Mouse (Mus musculus) limb, embryonic 11.5 days (tissue): ENCODE data around the gene Mapk8. TPM values are rescaled to one million over a fixed set of nuclear protein-coding genes. Genes with fewer than 3 reads are reported as not detected.

Source experiments
- ATAC-seq: fragments of 200-750 bp; cut with Nextera tagmentation; 2 replicates; pipeline ENCODE4 v1.8.0; 2017; ENCODE audit warnings: low read depth; ENCODE audit not compliant: insufficient number of reproducible peaks, low FRiP score, low TSS enrichment
- DNase-seq: peaks from one replicate; pipeline ENCODE4 v3.0.0-alpha.2; 2015; ENCODE audit warnings: low spot score
- H3K27ac ChIP-seq: fragments of 300-500 bp; sonication (generic); replicated peaks from 2 replicates; pipeline ENCODE4 v1.5.1; 2014; ENCODE audit warnings: low read depth, mild to moderate bottlenecking, low read length
- H3K27me3 ChIP-seq: fragments of 300-500 bp; sonication (generic); 2 replicates; pipeline ENCODE4 v1.6.1; 2014; ENCODE audit warnings: mild to moderate bottlenecking, low read length, mixed read lengths; ENCODE audit not compliant: control insufficient read depth, insufficient read depth
- H3K36me3 ChIP-seq: fragments of 300-500 bp; sonication (generic); 2 replicates; pipeline ENCODE4 v1.6.1; 2014; ENCODE audit warnings: mild to moderate bottlenecking, low read length, moderate library complexity, mixed read lengths; ENCODE audit not compliant: control insufficient read depth, insufficient read depth
- H3K4me1 ChIP-seq: fragments of 300-500 bp; sonication (generic); 2 replicates; pipeline ENCODE4 v1.6.1; 2014; ENCODE audit warnings: low read length, mixed read lengths; ENCODE audit not compliant: control insufficient read depth, insufficient read depth
- H3K4me2 ChIP-seq: fragments of 300-500 bp; sonication (generic); 2 replicates; pipeline ENCODE4 v1.6.1; 2014; ENCODE audit warnings: low read depth, mild to moderate bottlenecking, moderate library complexity; ENCODE audit not compliant: severe bottlenecking
- H3K4me3 ChIP-seq: fragments of 300-500 bp; sonication (generic); 2 replicates; pipeline ENCODE4 v1.5.1; 2014; ENCODE audit warnings: low read depth, low read length
- H3K9ac ChIP-seq: fragments of 300-500 bp; sonication (generic); 2 replicates; pipeline ENCODE4 v1.6.1; 2014; ENCODE audit warnings: mild to moderate bottlenecking, low read length
- H3K9me3 ChIP-seq: fragments of 300-500 bp; sonication (generic); 2 replicates; pipeline ENCODE4 v1.6.1; 2016; ENCODE audit warnings: low read length; ENCODE audit not compliant: control insufficient read depth
- WGBS: fragments of 180-500 bp; shearing (Covaris S2); extraction: QIAGEN DNeasy Blood & Tissue Kit; methylation state at CpG from one replicate; pipeline ENCODE4 v1.1.7; 2014; 5-methylcytosine and 5-hydroxymethylcytosine counted together
- polyA plus RNA-seq: library from polyadenylated mRNA; unstranded; fragments of >200 nt; fragmentation: Nextera tagmentation; extraction: Ambion mirVana; gene quantifications from 2 replicates; pipeline ENCODE4 v1.2.1, GENCODE M21; 2014

Gene Mapk8
- polyA plus RNA-seq, 1 experiment from 2014 or later = 21.2 TPM

DNA sequence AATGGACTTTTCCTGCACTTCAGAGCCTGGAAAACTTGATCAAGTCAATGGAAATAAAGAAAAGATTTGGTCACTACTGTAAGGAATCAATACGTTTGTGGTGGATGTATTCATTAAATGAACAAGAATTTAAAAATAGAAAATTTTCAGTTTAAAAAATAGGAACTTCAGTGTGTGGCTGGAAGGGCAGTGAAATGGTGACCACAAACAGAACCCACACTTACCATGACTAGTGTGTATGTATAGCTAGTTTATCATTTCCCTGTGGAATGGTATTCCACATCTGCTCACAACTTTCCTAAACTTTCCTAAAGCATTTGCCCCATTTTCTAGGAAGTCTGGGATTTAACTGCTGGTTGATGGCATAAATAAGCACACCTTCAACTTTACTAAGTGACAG, 24.0 kb downstream of the Mapk8 start:
- ATAC-seq = no peak
- H3K27ac ChIP-seq = no peak overlapping the region
- WGBS = 89% methylated on average over 1 of the region's 1 CpGs
- H3K4me1 ChIP-seq = no peaks in the 10 kb centered on the region
- H3K27me3 ChIP-seq = no peaks in the 10 kb centered on the region
- no peaks in the 10 kb centered on the region for H3K9me3 ChIP-seq
- no peak overlapping the region for H3K4me3 ChIP-seq
- no peak overlapping the region for H3K9ac ChIP-seq
- DNase-seq = no peak
- H3K4me2 ChIP-seq = no peak overlapping the region
- H3K36me3 ChIP-seq = no peaks in the 10 kb centered on the region

DNA sequence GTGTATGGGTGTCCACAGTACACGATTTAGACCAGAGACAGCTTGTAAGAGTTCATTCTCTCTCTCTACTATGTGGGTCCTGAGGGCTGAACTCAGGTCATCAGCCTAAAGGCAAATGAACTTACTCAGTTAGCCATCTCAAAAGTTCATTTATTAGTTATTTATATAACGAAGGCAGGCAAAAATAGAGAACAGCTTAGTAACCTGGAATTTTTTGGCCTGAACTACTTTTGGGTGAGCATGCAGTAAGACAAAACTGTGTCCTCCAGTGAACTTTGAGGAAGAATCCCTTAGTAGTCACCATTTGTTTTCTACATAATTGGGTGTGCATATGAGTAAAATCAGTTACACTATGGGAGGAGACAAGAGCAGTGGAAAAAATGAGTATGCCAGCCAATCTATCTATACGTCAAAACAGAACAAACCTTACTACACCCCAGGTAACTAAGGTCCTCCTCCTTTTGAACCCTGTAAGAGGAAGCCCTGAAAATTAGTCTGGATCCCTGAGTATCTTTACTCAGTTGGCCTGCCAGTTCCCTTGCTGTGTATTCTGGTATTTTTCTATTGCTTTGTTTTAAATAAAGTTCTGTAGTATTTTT, 28.5 kb downstream of the Mapk8 start:
- no peak overlapping the region for H3K4me2 ChIP-seq
- H3K27ac ChIP-seq = no peak overlapping the region
- no peaks in the 10 kb centered on the region for H3K36me3 ChIP-seq
- H3K4me3 ChIP-seq = no peak overlapping the region
- no peaks in the 10 kb centered on the region for H3K9me3 ChIP-seq
- H3K9ac ChIP-seq = no peak overlapping the region
- DNase-seq = no peak
- ATAC-seq = no peak
- WGBS = 90% methylated on average over 3 of the region's 3 CpGs
- H3K4me1 ChIP-seq = no peaks in the 10 kb centered on the region
- H3K27me3 ChIP-seq = no peaks in the 10 kb centered on the region

DNA sequence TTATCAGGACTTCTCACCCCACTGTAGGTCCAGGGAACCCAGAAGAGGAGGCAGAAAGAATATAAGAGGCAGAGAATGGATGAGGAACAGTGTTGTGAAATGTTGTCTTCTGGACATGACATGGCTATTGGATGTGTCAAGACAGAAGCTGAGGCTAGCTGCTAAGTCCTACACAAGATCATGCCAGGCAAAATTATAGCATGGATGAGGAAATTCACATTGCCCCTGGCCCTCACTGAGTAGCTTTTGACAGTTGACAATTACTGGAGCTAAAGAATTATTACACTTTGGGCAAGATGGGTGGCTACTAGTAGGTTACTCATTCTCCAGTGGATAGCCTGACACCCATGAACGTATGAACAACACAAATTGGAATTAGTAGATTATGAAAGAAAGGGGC, 31.2 kb downstream of the Mapk8 start:
- 90% methylated on average over 1 of the region's 1 CpGs for WGBS
- Histone ChIP-seq H3K4me3 (no peak overlapping the region), H3K27me3 (no peaks in the 10 kb centered on the region), H3K4me1 (no peaks in the 10 kb centered on the region), H3K36me3 (no peaks in the 10 kb centered on the region), H3K27ac (no peak overlapping the region), H3K4me2 (no peak overlapping the region), H3K9me3 (no peaks in the 10 kb centered on the region), H3K9ac (no peak overlapping the region)
- ATAC-seq (no peak), DNase-seq (no peak)

DNA sequence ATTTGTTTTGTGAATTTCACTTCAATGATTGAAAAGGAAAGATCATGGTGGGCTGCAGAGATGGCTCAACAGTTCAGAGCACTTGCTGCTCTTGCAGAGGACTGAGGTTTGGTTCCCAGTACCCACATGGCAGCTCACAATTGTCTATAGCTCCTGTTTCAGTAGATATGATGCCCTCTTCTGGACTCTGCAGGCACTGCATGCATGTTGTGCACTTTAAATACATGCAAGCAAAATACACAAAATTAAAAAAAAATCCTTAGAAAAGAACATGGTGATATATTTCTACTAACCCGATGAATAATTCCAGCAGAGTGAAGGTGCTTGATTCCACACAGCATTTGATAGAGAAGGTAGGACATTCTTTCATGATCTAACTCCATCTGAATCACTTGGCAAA, 44.6 kb downstream of the Mapk8 start:
- ATAC-seq = no peak
- WGBS = 100% methylated on average over 1 of the region's 1 CpGs

DNA sequence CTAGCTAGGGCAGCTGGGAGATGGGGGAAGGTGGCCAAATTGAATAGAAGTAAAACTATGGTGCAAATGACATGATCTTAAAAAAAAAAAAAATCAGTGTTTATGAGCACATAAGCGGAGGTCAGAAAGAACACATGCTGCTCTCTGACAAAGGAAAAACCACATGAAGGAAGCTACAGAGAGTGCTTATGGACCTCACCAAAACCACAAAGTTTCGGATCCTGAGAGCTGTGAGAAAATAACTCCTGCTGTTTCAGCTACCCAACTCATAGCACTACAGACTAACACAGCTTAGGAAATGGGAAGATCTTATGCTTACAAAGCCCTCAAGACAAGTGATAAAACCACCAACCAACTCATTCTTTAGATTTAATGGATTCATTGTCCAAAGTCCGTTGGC, 46.9 kb downstream of the Mapk8 start:
- DNase-seq (no peak), ATAC-seq (no peak)
- H3K4me2 ChIP-seq = no peak overlapping the region
- no peaks in the 10 kb centered on the region for H3K27me3 ChIP-seq
- H3K9me3 ChIP-seq = no peaks in the 10 kb centered on the region
- WGBS = 89% methylated on average over 3 of the region's 3 CpGs
- no peak overlapping the region for H3K9ac ChIP-seq
- H3K4me3 ChIP-seq = no peak overlapping the region
- peaks cover 6% of the 10 kb centered on the region for H3K36me3 ChIP-seq
- H3K4me1 ChIP-seq = no peaks in the 10 kb centered on the region
- no peak overlapping the region for H3K27ac ChIP-seq

More for the DNA sequence above, 44.6 kb downstream of the Mapk8 start:
- no peak overlapping the region for H3K4me3 ChIP-seq
- no peak overlapping the region for H3K4me2 ChIP-seq
- DNase-seq = no peak
- H3K4me1 ChIP-seq = no peaks in the 10 kb centered on the region
- H3K27me3 ChIP-seq = no peaks in the 10 kb centered on the region
- H3K36me3 ChIP-seq = peaks cover 6% of the 10 kb centered on the region
- no peaks in the 10 kb centered on the region for H3K9me3 ChIP-seq
- H3K9ac ChIP-seq = no peak overlapping the region
- no peak overlapping the region for H3K27ac ChIP-seq

DNA sequence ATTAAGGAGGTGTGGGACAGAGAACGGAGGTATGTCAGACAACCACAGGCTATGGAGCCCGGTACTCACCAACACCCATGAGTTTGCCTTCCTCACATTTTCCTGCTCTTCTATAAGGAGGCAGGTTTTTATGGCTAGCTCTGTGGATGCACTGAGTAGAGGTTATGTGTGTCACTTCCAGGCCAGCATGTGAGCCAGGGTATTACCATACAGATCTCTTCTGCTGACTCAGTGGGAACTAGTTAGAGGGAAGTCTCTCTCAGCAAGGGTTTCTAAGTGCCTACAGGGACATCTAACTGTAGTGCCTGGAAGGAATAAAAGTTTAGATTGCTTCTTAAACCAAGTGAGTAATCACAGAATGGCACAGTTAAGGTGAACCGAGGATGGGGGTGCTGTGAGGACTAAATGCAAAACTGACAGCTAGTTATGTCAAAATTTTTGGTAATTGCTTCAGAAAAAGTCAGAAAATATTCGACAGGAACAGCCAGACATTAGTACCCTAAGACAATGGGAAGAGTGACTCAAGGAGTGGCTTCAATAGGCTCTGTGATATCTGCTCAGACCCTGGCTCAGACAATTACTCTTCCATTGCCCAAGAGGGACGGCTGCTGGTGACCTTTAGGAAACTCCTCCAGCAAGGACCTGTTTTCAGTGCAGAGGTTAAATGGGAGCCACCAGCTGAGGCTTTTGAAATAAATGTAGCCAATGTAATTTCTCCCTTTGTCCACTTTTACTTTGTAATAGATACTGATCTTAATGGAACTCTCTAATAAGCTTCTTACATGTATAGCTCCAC, 48.7 kb downstream of the Mapk8 start:
- H3K4me2 ChIP-seq = no peak overlapping the region
- WGBS = 89% methylated on average over 5 of the region's 5 CpGs
- no peak for DNase-seq

DNA sequence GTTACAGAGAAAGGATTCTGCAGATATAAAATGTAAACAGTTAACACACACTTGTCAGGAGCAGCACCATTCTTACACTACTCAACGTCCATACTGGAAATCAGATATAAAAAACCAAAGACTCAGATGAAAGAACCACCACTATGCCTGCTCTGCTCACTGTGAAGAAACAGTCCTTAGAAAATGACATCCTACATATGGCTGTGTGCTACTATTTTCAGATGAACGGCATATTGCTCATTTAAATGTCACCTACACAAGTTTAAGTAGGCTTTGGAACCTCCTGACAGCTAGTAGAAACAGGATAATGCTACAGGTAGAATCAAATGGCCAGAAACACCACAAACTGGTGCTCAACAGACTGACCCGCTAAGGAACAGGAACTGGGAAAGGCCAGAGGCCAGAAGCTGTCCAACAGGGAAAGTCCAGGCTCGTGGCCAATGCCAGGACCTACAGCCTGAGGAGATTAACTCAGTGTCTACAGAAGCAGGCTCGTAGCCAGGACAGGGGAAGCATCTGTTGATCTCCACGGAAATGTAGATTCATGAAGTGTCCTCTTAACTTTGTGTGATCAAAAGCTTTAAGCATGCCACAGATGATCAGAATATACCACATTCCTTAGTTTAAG, 66.0 kb downstream of the Mapk8 start:
- no peak for DNase-seq
- 90% methylated on average over 6 of the region's 6 CpGs for WGBS
- Histone ChIP-seq H3K9ac (no peak overlapping the region), H3K27ac (no peak overlapping the region), H3K27me3 (no peaks in the 10 kb centered on the region), H3K9me3 (no peaks in the 10 kb centered on the region), H3K36me3 (peaks cover 5% of the 10 kb centered on the region; the same call in 1 of the 2 replicates), H3K4me2 (no peak overlapping the region), H3K4me3 (no peak overlapping the region), H3K4me1 (no peaks in the 10 kb centered on the region)
- no peak for ATAC-seq

More for the DNA sequence above, 48.7 kb downstream of the Mapk8 start:
- Histone ChIP-seq H3K4me1 (no peaks in the 10 kb centered on the region), H3K9ac (no peak overlapping the region), H3K9me3 (no peaks in the 10 kb centered on the region), H3K36me3 (peaks cover 6% of the 10 kb centered on the region), H3K27ac (no peak overlapping the region), H3K27me3 (no peaks in the 10 kb centered on the region), H3K4me3 (no peak overlapping the region)
- no peak for ATAC-seq

DNA sequence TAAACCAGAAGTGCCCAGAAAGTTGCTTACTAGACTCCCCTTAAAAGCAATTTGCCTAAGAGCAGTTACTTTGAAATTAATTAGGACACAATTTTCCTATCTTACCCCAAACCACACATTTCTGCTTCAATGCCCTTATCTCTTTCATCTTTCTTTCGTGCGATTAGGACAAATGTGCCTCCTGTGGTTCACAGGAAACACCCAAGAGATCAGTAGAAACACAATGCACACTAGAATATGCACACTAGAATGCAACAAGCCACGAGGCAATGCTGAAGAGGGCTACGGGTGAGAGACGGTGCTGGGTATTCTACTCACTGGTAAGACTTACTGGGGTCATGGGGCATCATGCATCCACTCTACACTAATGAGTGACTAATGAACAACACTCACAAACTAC, 68.2 kb downstream of the Mapk8 start:
- DNase-seq = no peak
- Histone ChIP-seq H3K9me3 (no peaks in the 10 kb centered on the region), H3K27me3 (no peaks in the 10 kb centered on the region), H3K4me1 (no peaks in the 10 kb centered on the region), H3K27ac (no peak overlapping the region), H3K4me2 (no peak overlapping the region), H3K4me3 (no peak overlapping the region), H3K9ac (no peak overlapping the region), H3K36me3 (peaks cover 4% of the 10 kb centered on the region; the same call in 1 of the 2 replicates)
- ATAC-seq = no peak
- 86% methylated on average over 5 of the region's 5 CpGs for WGBS
